Mouse (Mus musculus) MEL (cell line): ENCODE measurements around the gene Fdx1.

Experiments used
- CHD1 ChIP-seq: IDR thresholded peaks from 2 replicates; pipeline ENCODE4 v1.6.1; 2012; ENCODE audit warnings: low read depth, mild to moderate bottlenecking, inconsistent platforms, low read length, improper control_type of control experiment
- CTCF ChIP-seq, 3 experiments: IDR thresholded peaks in 2 of 3; conservative IDR thresholded peaks in 1 of 3; 2 replicates each; pipeline ENCODE4 v1.5.1; 2011 to 2012; ENCODE audit warnings: low read length in 3 of 3, low read depth in 2 of 3, mild to moderate bottlenecking in 2 of 3, improper control_type of control experiment in 1 of 3, inconsistent platforms in 1 of 3, mixed read lengths in 1 of 3, moderate library complexity in 1 of 3; ENCODE audit not compliant: control insufficient read depth in 1 of 3, insufficient read depth in 1 of 3, poor library complexity in 1 of 3, severe bottlenecking in 1 of 3
- ELF1 ChIP-seq: IDR thresholded peaks from 2 replicates; pipeline ENCODE4 v1.6.1; 2014; ENCODE audit warnings: low read depth, mild to moderate bottlenecking, inconsistent platforms, low read length, improper control_type of control experiment, moderate library complexity
- POLR2A ChIP-seq, 2 experiments: IDR thresholded peaks; 2 replicates each; pipeline ENCODE4 v1.6.1; 2011 to 2012; ENCODE audit warnings: low read length in 2 of 2, mild to moderate bottlenecking in 2 of 2, control low read depth in 1 of 2, improper control_type of control experiment in 1 of 2, low read depth in 1 of 2, moderate library complexity in 1 of 2; ENCODE audit not compliant: control insufficient read depth in 1 of 2, insufficient read depth in 1 of 2, poor library complexity in 1 of 2
- POLR2AphosphoS2 ChIP-seq: IDR thresholded peaks from 2 replicates; pipeline ENCODE4 v1.6.1; 2011; ENCODE audit warnings: low read length, improper control_type of control experiment
- USF1 ChIP-seq: IDR thresholded peaks from 2 replicates; pipeline ENCODE4 v1.6.1; 2014; ENCODE audit warnings: low read depth, mild to moderate bottlenecking, inconsistent platforms, low read length, improper control_type of control experiment, moderate library complexity

GRCm38 (mm10) chr9:51957025-51957424 lies 6.3 kb downstream of the Fdx1 start:
- TF ChIP-seq POLR2AphosphoS2 (no peak), CHD1 (no peak), CTCF (IDR thresholded peaks at IDR 0.05 in 2 of 3, conservative IDR thresholded peaks at IDR 0.05 in 1 of 3; ENCODE audit: control insufficient read depth in 1 of 3, insufficient read depth in 1 of 3, low read depth in 2 of 3, low read length in 3 of 3, poor library complexity in 1 of 3, severe bottlenecking in 1 of 3) (no peak), ELF1 (no peak), POLR2A (IDR thresholded peaks at IDR 0.05; ENCODE audit: control insufficient read depth in 1 of 2, insufficient read depth in 1 of 2, low read depth in 1 of 2, low read length in 2 of 2, poor library complexity in 1 of 2) (no peak), USF1 (no peak)
